Mouse (Mus musculus) cerebral cortex, adult 2 months (tissue): Measurements from ENCODE around the gene Yme1l1.

ENCODE experiments used
- WGBS: fragments of 180-500 bp; shearing (Covaris S2); methylation state at CpG from one replicate; pipeline ENCODE4 v1.1.7; 2018; 5-methylcytosine and 5-hydroxymethylcytosine counted together

Gene Yme1l1

DNA sequence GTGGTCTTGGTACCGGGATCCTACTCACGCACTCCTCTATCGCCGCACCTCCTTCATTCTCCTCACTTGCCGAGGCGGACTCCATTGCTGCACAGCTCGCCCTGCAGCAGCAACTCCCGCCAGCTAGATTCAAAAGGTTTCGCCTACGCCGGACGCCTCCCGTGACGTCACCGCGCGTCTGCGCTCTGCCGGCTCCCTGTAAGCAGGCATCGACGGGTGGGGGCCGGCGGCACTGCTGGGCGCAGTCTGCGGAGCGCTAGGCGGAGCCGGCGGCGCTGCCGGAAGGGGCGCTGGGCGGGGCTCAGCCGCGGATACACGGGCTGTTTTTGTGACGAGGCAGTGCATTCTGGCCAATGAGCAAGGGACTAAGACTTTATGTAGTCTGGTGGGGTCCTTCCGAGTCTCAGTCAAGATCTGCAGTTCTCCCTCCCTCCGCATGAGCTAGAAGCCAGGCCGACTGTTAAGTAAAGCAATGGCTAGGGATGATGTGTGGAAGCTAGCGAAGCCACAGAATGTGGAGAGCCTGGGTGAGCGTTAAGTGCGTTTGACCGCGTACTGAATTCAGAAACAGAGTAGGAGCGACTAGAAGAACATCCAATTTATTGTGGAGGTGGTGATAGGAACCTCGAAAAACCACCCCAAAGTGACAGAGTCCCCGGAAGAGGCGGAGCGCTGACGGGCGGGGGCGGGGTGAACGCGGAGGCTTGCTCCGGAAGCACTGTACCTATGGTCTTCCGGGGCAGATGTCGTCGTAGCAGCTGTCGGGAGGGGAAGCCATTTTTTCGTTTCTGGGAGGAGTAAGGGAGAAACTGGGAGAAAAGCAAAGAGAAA, at the start of gene Yme1l1, which contains the start of gene Mastl:
Gene Yme1l1 (plus strand): TSS at position 593 of the 831 bp plus-strand sequence.
Gene Mastl (minus strand): TSS at position 248 of the 831 bp plus-strand sequence.
- WGBS = under 1% methylated on average over 61 of the region's 61 CpGs

- 7% methylated on average over 5 of the region's 5 CpGs for WGBS
These were observed 959 bp upstream of the Yme1l1 start for GRCm38 (mm10) chr2:23155199-23155621.

DNA sequence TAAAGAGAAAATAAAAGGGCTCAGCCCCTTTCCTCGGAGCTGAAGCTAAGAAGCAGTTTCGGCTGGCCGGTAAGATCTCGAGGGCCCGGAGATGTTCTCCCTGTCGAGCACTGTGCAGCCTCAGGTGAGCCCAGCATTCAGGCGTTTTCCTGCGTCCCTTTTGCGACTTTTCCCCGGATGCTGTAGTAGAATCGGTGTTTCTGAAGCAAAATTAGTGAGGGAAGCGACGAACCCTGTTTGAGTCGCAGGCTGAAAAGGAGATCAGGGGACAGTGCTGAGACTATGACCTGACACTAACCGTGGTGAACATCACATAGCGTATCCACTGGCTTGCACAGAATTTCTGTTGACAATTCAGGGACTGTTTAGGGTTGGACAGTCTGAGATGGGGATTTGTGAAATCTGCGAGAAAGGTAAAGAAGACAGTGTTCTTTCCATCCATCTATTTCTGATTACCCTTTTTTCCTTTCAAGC, 476 bp downstream of the Yme1l1 start:
- WGBS = under 1% methylated on average over 17 of the region's 17 CpGs

- 88% methylated on average over 3 of the region's 3 CpGs for WGBS
These were observed 16.1 kb downstream of the Yme1l1 start for GRCm38 (mm10) chr2:23172305-23172704.

DNA sequence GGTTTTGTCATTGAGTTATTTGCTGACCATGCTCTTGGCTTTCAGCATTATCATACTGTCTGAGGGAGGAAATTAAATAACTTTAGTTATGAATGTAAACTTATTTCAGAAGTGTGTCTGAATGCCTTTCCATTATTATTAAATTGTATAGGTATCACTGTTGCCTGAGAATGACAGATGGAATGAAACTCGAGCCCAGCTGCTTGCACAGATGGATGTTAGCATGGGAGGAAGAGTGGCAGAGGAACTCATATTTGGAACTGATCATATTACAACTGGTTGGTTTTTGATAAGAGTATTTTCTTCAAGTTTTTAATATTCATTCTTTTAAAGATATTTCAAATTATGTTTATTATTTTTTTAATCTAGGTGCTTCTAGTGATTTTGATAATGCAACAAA, 38.2 kb downstream of the Yme1l1 start:
- WGBS = 52% methylated on average over 1 of the region's 1 CpGs

DNA sequence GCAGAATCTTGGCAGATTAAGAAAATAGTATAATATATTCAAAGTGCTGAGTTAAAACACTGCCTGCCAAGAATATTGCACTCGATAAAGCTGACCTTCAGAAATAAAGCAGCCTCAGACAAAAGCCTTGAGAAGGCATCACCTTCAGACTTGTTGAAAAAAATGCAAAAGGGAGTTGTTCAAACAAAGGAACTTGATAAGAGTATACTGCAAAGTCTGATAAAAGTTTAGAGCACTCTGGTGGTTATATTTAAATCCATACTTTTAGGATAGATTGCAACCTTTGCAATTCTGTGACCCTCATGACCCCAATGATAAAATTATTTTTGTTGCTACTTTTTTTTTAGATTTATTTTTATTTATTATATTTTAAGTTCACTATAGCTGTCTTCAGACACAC, 44.9 kb downstream of the Yme1l1 start:
- 62% methylated on average over 1 of the region's 1 CpGs for WGBS

- 59% methylated on average over 15 of the region's 15 CpGs for WGBS
These were observed 46.9 kb downstream of the Yme1l1 start for GRCm38 (mm10) chr2:23202900-23203670.

DNA sequence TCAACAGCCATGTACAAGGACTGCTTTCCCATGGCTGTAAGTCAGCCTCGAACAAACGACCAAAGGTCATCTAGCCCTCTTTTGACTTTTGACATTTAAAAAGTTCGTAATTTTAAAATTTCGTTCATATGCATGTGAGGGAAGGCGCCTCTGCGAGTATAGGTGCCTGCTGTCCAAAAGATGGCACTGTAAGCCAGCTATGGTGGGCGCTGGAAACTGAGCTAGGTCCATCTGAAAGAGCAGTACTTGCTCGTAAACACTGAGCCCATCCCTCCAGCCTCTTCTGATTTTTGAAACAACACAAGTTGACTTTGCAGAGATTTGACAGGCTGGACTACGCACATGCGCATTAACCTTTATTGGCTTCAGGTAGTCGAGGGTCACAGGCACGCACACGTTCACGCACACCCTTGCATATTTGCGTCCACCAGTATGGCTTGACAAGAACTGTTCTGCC, 50.9 kb downstream of the Yme1l1 start, which contains the start of gene 4931423N10Rik:
Gene 4931423N10Rik (plus strand): TSS at position 407 of the 457 bp plus-strand sequence.
- 79% methylated on average over 15 of the region's 15 CpGs for WGBS

- WGBS = 74% methylated on average over 5 of the region's 5 CpGs
These were observed 57.5 kb downstream of the Yme1l1 start for GRCm38 (mm10) chr2:23213661-23214060.

GRCm38 (mm10) chr2:23225199-23225598, 69.0 kb downstream of the Yme1l1 start:
- WGBS = 72% methylated on average over 7 of the region's 7 CpGs

DNA sequence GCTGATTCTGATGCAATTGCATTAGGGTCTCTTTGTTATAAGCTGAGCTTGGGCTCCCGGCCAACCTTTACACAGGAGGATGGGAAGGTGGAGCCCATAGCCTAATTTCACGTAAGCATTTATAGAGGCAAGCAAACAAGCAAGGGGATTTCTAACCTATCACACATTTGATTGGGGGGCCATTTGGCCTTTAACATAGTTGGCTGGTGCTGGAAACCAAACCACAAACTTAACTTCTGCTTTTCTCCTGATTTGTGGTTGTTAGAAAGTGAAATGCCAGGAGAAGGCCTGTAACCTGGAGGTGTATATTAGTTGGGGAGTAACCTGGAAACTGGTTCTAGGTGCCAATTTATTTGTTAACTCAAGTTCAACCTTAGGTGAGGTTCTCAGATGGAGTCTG, 72.3 kb downstream of the Yme1l1 start:
- 59% methylated on average over 2 of the region's 2 CpGs for WGBS

DNA sequence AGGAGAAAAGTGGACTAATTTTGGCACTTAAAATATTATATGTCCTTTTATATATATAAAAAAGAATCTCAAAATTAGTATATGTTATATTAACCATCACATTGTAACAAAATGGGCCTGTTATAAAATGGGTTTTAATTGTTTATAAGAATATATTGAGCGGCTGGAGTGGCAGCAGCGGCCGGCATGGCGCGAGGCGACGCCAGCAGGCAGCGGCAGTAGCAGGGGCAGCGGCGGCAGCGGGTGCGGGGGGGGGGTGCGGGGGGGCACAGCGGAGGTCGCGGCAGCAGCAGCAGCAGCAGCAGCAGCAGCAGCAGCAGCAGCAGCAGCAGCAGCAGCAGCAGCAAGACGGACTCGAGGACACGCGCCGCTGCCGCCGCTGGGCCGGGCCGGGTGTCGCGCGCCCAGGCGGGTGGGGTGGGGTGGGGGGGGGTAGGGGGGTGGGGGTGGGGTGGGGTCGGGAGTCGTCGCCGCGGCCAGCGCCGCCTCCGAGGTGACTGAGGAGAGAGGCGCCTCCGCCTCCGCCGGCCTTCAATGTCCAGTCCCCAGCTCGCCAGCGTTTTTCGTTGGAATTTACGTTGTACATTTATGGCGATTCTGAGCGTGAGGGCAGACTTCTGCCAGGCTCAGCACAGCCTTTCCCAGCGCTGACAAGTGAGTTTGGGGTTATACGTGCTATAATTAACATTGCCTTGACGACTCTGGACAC, 78.0 kb downstream of the Yme1l1 start:
- 2% methylated on average over 26 of the region's 50 CpGs for WGBS
